Comparison of ENCODE assay signal across 8 mouse cellular contexts in genomic region chr7:19495521-19496213, GRCm38 (mm10). TPM values are rescaled to one million over a fixed set of nuclear protein-coding genes. Genes with fewer than 3 reads are reported as not detected.
DNase-seq lines count a peak whose midpoint lies in the region; ATAC-seq lines count a peak whose summit lies in the region.
"Had no signal": no experiment of that assay in that cellular context is flagged by ENCODE, and none has a peak within 500 bp of the region (broad histone marks: within the 10 kb centered on the region; RNA-seq: fewer than 3 reads in every experiment).

No protein-coding gene starts in this region.

- peaks cover 15% of the 10 kb centered on the region for H3K27me3 ChIP-seq in kidney, embryonic 14.5 days (ENCODE audit: control insufficient read depth, insufficient read depth, low read length)
- H3K27me3 ChIP-seq in kidney, embryonic 15.5 days: peaks cover 23% of the 10 kb centered on the region
- peaks cover 28% of the 10 kb centered on the region for H3K27me3 ChIP-seq in midbrain, embryonic 13.5 days

- WGBS in kidney, embryonic 14.5 days: 44% methylated on average over 20 of the region's 20 CpGs
- 36% methylated on average over 20 of the region's 20 CpGs for WGBS in kidney, embryonic 15.5 days
- WGBS in midbrain, embryonic 13.5 days: 78% methylated on average over 20 of the region's 20 CpGs

- no peak; the same call in 1 of the 2 replicates for ATAC-seq in kidney, embryonic 14.5 days (ENCODE audit: low FRiP score, low TSS enrichment)
- ATAC-seq in kidney, embryonic 15.5 days (replicated peaks; ENCODE audit: low FRiP score): 0 out of 2 replicates have a peak, but pooled peaks have one; percentile 17
- ATAC-seq in midbrain, embryonic 13.5 days: no peak

- no peaks in the 10 kb centered on the region for H3K9me3 ChIP-seq in kidney, embryonic 14.5 days (ENCODE audit: control insufficient read depth, low read length)
- H3K9me3 ChIP-seq in kidney, embryonic 15.5 days (replicated peaks): no peaks in the 10 kb centered on the region
- no peaks in the 10 kb centered on the region for H3K9me3 ChIP-seq in midbrain, embryonic 13.5 days
- H3K9me3 ChIP-seq: limb, embryonic 15.5 days had no signal

- H3K36me3 ChIP-seq in kidney, embryonic 14.5 days (ENCODE audit: control insufficient read depth, insufficient read depth, low read length): no peaks in the 10 kb centered on the region
- no peaks in the 10 kb centered on the region for H3K36me3 ChIP-seq in kidney, embryonic 15.5 days
- H3K36me3 ChIP-seq in midbrain, embryonic 13.5 days: no peaks in the 10 kb centered on the region
- H3K36me3 ChIP-seq: limb, embryonic 15.5 days had no signal

- peak; percentile 80 for DNase-seq in kidney, adult 18-20 months
- peak; percentile 84 for DNase-seq in adrenal gland, postnatal 14 days
- DNase-seq in mesoderm, embryonic 11.5 days (ENCODE audit: low read depth, low spot score): peak; percentile 32
- no peak for DNase-seq in layer of hippocampus, postnatal 25 days (ENCODE audit: extremely low spot score in 1 of 2, low spot score in 1 of 2)

- no peak overlapping the region for H3K9ac ChIP-seq in kidney, embryonic 14.5 days (ENCODE audit: low read depth, low read length)
- H3K9ac ChIP-seq in kidney, embryonic 15.5 days: no peak overlapping the region
- H3K9ac ChIP-seq in midbrain, embryonic 13.5 days (replicated peaks): no peak overlapping the region
- H3K9ac ChIP-seq: limb, embryonic 15.5 days had no signal

- no peak overlapping the region for H3K27ac ChIP-seq in kidney, embryonic 14.5 days (ENCODE audit: low read depth, low read length)
- 0 out of 2 replicates have a peak overlapping the region, but pooled peaks have one; percentile 45 for H3K27ac ChIP-seq in kidney, embryonic 15.5 days
- no peak overlapping the region for H3K27ac ChIP-seq in midbrain, embryonic 13.5 days

- H3K4me3 ChIP-seq in kidney, embryonic 14.5 days (ENCODE audit: low read length): no peak overlapping the region
- H3K4me3 ChIP-seq in kidney, embryonic 15.5 days (replicated peaks): no peak overlapping the region
- no peak overlapping the region for H3K4me3 ChIP-seq in midbrain, embryonic 13.5 days (replicated peaks)
- H3K4me3 ChIP-seq: limb, embryonic 15.5 days had no signal

- no peak overlapping the region for H3K4me2 ChIP-seq in kidney, embryonic 14.5 days (replicated peaks; ENCODE audit: low read depth, low read length)
- H3K4me2 ChIP-seq in kidney, embryonic 15.5 days: no peak overlapping the region
- no peak overlapping the region for H3K4me2 ChIP-seq in midbrain, embryonic 13.5 days (replicated peaks)
- H3K4me2 ChIP-seq: limb, embryonic 15.5 days had no signal

- H3K4me1 ChIP-seq in kidney, embryonic 14.5 days (ENCODE audit: control insufficient read depth, insufficient read depth, low read length): 0 out of 2 replicates have a peak, but pooled peaks cover 10% of the 10 kb centered on the region
- peaks cover 30% of the 10 kb centered on the region for H3K4me1 ChIP-seq in kidney, embryonic 15.5 days
- H3K4me1 ChIP-seq in midbrain, embryonic 13.5 days (replicated peaks): peaks cover 7% of the 10 kb centered on the region

RNA-seq across cellular contexts. Expression of gene Bloc1s3, which starts 12.5 kb away (rescaled TPM):
- polyA plus RNA-seq in kidney, embryonic 14.5 days (2014; fragmentation: Nextera tagmentation; extraction: Ambion mirVana): 1.4 and 2.4 TPM in 2 replicates
- 6.7 and 8.6 TPM in 2 replicates for total RNA-seq in adrenal gland, postnatal 14 days (2021)
- 2.3 and 2.6 TPM in 2 replicates for polyA plus RNA-seq in kidney, embryonic 15.5 days (2015; fragmentation: Nextera tagmentation; extraction: Ambion mirVana)
- 2.9 and 4.5 TPM in 2 replicates for polyA plus RNA-seq in midbrain, embryonic 13.5 days (2015; fragmentation: Nextera tagmentation; extraction: Ambion mirVana)
- total RNA-seq in layer of hippocampus, postnatal 25 days (2021): 1 to 10 TPM; 6.0 to 7.1 TPM

RNA-seq across cellular contexts. Expression of gene Trappc6a, which starts 12.5 kb away (rescaled TPM):
- polyA plus RNA-seq in kidney, embryonic 14.5 days (2014; fragmentation: Nextera tagmentation; extraction: Ambion mirVana): 63.7 and 70.2 TPM in 2 replicates
- total RNA-seq in adrenal gland, postnatal 14 days (2021): 69.4 and 71.2 TPM in 2 replicates
- polyA plus RNA-seq in kidney, embryonic 15.5 days (2015; fragmentation: Nextera tagmentation; extraction: Ambion mirVana): 76.2 and 81.2 TPM in 2 replicates
- polyA plus RNA-seq in midbrain, embryonic 13.5 days (2015; fragmentation: Nextera tagmentation; extraction: Ambion mirVana): 36.6 and 43.3 TPM in 2 replicates
- total RNA-seq in layer of hippocampus, postnatal 25 days (2021): 10 to 100 TPM; 20.1 to 21.1 TPM

RNA-seq across cellular contexts. Expression of gene Nkpd1, which starts 22.0 kb away (rescaled TPM):
- 0.13 and 0.27 TPM in 2 replicates for polyA plus RNA-seq in kidney, embryonic 14.5 days (2014; fragmentation: Nextera tagmentation; extraction: Ambion mirVana)
- total RNA-seq in adrenal gland, postnatal 14 days (2021): 0.15 and 0.83 TPM in 2 replicates
- 0.10 and 0.15 TPM in 2 replicates for polyA plus RNA-seq in kidney, embryonic 15.5 days (2015; fragmentation: Nextera tagmentation; extraction: Ambion mirVana)
- 0.08 and 0.11 TPM in 2 replicates for polyA plus RNA-seq in midbrain, embryonic 13.5 days (2015; fragmentation: Nextera tagmentation; extraction: Ambion mirVana)
- under 1 TPM; 0.49 to 0.66 TPM for total RNA-seq in layer of hippocampus, postnatal 25 days (2021)

RNA-seq across cellular contexts. Expression of gene Exoc3l2, which starts 32.5 kb away (rescaled TPM):
- 3.5 and 3.7 TPM in 2 replicates for polyA plus RNA-seq in kidney, embryonic 14.5 days (2014; fragmentation: Nextera tagmentation; extraction: Ambion mirVana)
- total RNA-seq in adrenal gland, postnatal 14 days (2021): 21.8 and 22.0 TPM in 2 replicates
- 3.0 TPM in 2 replicates for polyA plus RNA-seq in kidney, embryonic 15.5 days (2015; fragmentation: Nextera tagmentation; extraction: Ambion mirVana)
- 0.24 and 0.32 TPM in 2 replicates for polyA plus RNA-seq in midbrain, embryonic 13.5 days (2015; fragmentation: Nextera tagmentation; extraction: Ambion mirVana)
- total RNA-seq in layer of hippocampus, postnatal 25 days (2021): under 1 TPM; 0.37 to 0.38 TPM

RNA-seq across cellular contexts. Expression of gene Mark4, which starts 37.0 kb away (rescaled TPM):
- polyA plus RNA-seq in kidney, embryonic 14.5 days (2014; fragmentation: Nextera tagmentation; extraction: Ambion mirVana): 10.4 and 12.1 TPM in 2 replicates
- 45.1 and 45.2 TPM in 2 replicates for total RNA-seq in adrenal gland, postnatal 14 days (2021)
- polyA plus RNA-seq in kidney, embryonic 15.5 days (2015; fragmentation: Nextera tagmentation; extraction: Ambion mirVana): 6.6 and 9.4 TPM in 2 replicates
- 13.9 and 16.3 TPM in 2 replicates for polyA plus RNA-seq in midbrain, embryonic 13.5 days (2015; fragmentation: Nextera tagmentation; extraction: Ambion mirVana)
- 100 to 1,000 TPM in 1 of 2 experiments, 10 to 100 TPM in 1; 92.8 to 105 TPM for total RNA-seq in layer of hippocampus, postnatal 25 days (2021)

Comparison
In these comparisons a context has a peak if more than half of its experiments do, and no peak if none do; other contexts are left out.
1. DNase-seq: peak in kidney, adult 18-20 months (single experiment), adrenal gland, postnatal 14 days (single experiment) and mesoderm, embryonic 11.5 days (single experiment); none in layer of hippocampus, postnatal 25 days (0 of 2).